25 mouse cellular contexts compared by ENCODE assay signal in the genomic region with DNA sequence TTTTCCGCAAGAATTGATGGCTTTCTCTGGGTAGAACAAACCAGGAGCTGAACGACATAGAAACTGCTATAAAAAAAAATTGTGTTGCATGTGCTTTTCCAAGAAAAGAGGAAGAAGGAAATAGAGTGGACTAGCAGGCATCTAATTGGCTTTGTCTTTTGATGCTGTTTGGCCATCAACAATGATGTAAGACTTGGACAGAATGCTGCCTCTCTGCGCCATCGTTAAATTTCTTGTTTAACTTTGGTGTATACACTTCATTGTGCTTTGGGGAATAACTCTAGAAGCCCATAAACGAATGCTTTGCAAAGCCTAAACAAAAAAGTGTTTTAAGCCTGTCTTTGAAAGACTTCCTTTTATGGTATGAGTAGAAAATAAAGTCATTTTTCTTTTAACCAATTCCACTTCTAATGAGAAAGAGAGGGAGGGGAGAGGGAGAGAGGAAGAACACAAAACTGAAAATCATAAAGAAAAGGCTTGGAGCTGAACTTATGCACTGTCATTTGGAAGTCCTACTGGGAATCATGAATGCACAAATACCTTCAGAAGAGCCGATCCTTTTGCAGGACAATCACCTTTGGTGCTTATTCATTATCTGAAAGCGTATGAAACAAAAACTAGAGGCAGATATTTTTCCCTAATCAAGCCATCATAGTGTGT. TPM values are rescaled to one million over a fixed set of nuclear protein-coding genes. Genes with fewer than 3 reads are reported as not detected.
DNase-seq lines count a peak whose midpoint lies in the region; ATAC-seq and TF ChIP-seq lines count a peak whose summit lies in the region.
"Had no signal": no experiment of that assay in that cellular context is flagged by ENCODE, and none has a peak within 500 bp of the region (broad histone marks: within the 10 kb centered on the region; RNA-seq: fewer than 3 reads in every experiment).

No protein-coding gene starts in this region.

- H3K36me3 ChIP-seq in forebrain, embryonic 11.5 days (ENCODE audit: control insufficient read depth, insufficient read depth, low read length), result no peaks in the 10 kb centered on the region
- H3K36me3 ChIP-seq in forebrain, postnatal 0 days (ENCODE audit: insufficient read depth), result no peaks in the 10 kb centered on the region
- H3K36me3 ChIP-seq in lung, embryonic 15.5 days, result no peaks in the 10 kb centered on the region
- H3K36me3 ChIP-seq in stomach, embryonic 16.5 days (ENCODE audit: control insufficient read depth, insufficient read depth, low read length), result peaks cover 3% of the 10 kb centered on the region; the same call in 1 of the 2 replicates
- no peaks in the 10 kb centered on the region for H3K36me3 ChIP-seq in stomach, postnatal 0 days (ENCODE audit: control insufficient read depth, insufficient read depth, low read length)
- no peaks in the 10 kb centered on the region for H3K36me3 ChIP-seq in neural tube, embryonic 15.5 days
- H3K36me3 ChIP-seq: embryonic facial prominence, embryonic 13.5 days; hindbrain, embryonic 12.5 days had no signal

- H3K9me3 ChIP-seq in forebrain, embryonic 11.5 days (ENCODE audit: control insufficient read depth, low read length), result no peaks in the 10 kb centered on the region
- H3K9me3 ChIP-seq in forebrain, postnatal 0 days (ENCODE audit: low read length), result no peaks in the 10 kb centered on the region
- H3K9me3 ChIP-seq in lung, embryonic 15.5 days, result no peaks in the 10 kb centered on the region
- H3K9me3 ChIP-seq in stomach, embryonic 16.5 days (replicated peaks; ENCODE audit: control insufficient read depth, low read length), result no peaks in the 10 kb centered on the region
- no peaks in the 10 kb centered on the region for H3K9me3 ChIP-seq in stomach, postnatal 0 days (ENCODE audit: control insufficient read depth, low read length)
- no peaks in the 10 kb centered on the region for H3K9me3 ChIP-seq in neural tube, embryonic 15.5 days (replicated peaks)
- H3K9me3 ChIP-seq: embryonic facial prominence, embryonic 13.5 days; heart, embryonic 10.5 days; hindbrain, embryonic 12.5 days had no signal

- TF ChIP-seq CTCF in forebrain, postnatal 0 days (IDR thresholded peaks at IDR 0.05; ENCODE audit: low read depth), result no peak
- TF ChIP-seq CTCF in stomach, postnatal 0 days (IDR thresholded peaks at IDR 0.05; ENCODE audit: low read depth), result no peak

- H3K4me1 ChIP-seq in forebrain, embryonic 11.5 days (replicated peaks; ENCODE audit: control insufficient read depth, insufficient read depth, low read length), result no peaks in the 10 kb centered on the region; the same call in 1 of the 2 replicates
- H3K4me1 ChIP-seq in forebrain, postnatal 0 days (ENCODE audit: insufficient read depth), result no peaks in the 10 kb centered on the region
- H3K4me1 ChIP-seq in lung, embryonic 15.5 days, result peaks cover 11% of the 10 kb centered on the region
- no peaks in the 10 kb centered on the region for H3K4me1 ChIP-seq in stomach, embryonic 16.5 days (ENCODE audit: control insufficient read depth, insufficient read depth, low read length)
- H3K4me1 ChIP-seq in stomach, postnatal 0 days (replicated peaks; ENCODE audit: control insufficient read depth, insufficient read depth), result no peaks in the 10 kb centered on the region
- no peaks in the 10 kb centered on the region for H3K4me1 ChIP-seq in neural tube, embryonic 15.5 days
- H3K4me1 ChIP-seq: embryonic facial prominence, embryonic 13.5 days; hindbrain, embryonic 12.5 days had no signal

- no peak for DNase-seq in forebrain, embryonic 11.5 days (ENCODE audit: low spot score)
- no peak for DNase-seq in forebrain, postnatal 0 days
- DNase-seq in lung, adult 18-20 months, result no peak
- DNase-seq in stomach, postnatal 0 days (ENCODE audit: low spot score), result no peak
- no peak for DNase-seq in retina, postnatal 1 day
- DNase-seq: adrenal gland, postnatal 14 days; cerebellum, adult 18-20 months; cerebellum, adult 9-11 months; cerebellum, postnatal 36 days; gastrocnemius, postnatal 10 days; heart, adult 18-20 months; heart, postnatal 10 days; heart, postnatal 4 days had no signal

- no peak overlapping the region for H3K4me3 ChIP-seq in forebrain, embryonic 11.5 days (ENCODE audit: low read depth, low read length)
- no peak overlapping the region for H3K4me3 ChIP-seq in forebrain, postnatal 0 days (ENCODE audit: low read depth, low read length)
- no peak overlapping the region for H3K4me3 ChIP-seq in lung, embryonic 15.5 days
- H3K4me3 ChIP-seq in stomach, embryonic 16.5 days (replicated peaks; ENCODE audit: low read length), result no peak overlapping the region
- no peak overlapping the region for H3K4me3 ChIP-seq in stomach, postnatal 0 days (ENCODE audit: low read depth, low read length)
- H3K4me3 ChIP-seq in neural tube, embryonic 15.5 days (replicated peaks), result no peak overlapping the region
- H3K4me3 ChIP-seq: embryonic facial prominence, embryonic 13.5 days; heart, embryonic 10.5 days; hindbrain, embryonic 12.5 days had no signal

- peak; percentile 59 for ATAC-seq in forebrain, embryonic 11.5 days (replicated peaks; ENCODE audit: low FRiP score)
- no peak for ATAC-seq in forebrain, postnatal 0 days
- ATAC-seq in lung, embryonic 15.5 days (ENCODE audit: borderline replicate concordance, extremely low read depth, low FRiP score, low TSS enrichment), result no peak; the same call in 1 of the 2 replicates
- no peak for ATAC-seq in stomach, embryonic 16.5 days (ENCODE audit: insufficient read depth, low FRiP score)
- no peak; the same call in 1 of the 2 replicates for ATAC-seq in stomach, postnatal 0 days (ENCODE audit: low FRiP score, low TSS enrichment)
- ATAC-seq in neural tube, embryonic 15.5 days (ENCODE audit: low FRiP score), result no peak
- ATAC-seq: hindbrain, postnatal 0 days had no signal

- no peak overlapping the region for H3K27ac ChIP-seq in forebrain, embryonic 11.5 days (ENCODE audit: low read depth, low read length)
- no peak overlapping the region for H3K27ac ChIP-seq in forebrain, postnatal 0 days (ENCODE audit: low read depth, low read length)
- 0 out of 2 replicates have a peak overlapping the region, but pooled peaks have one; percentile 30 for H3K27ac ChIP-seq in lung, embryonic 15.5 days
- peak overlapping the region; percentile 47; the same call in 1 of the 2 replicates for H3K27ac ChIP-seq in stomach, embryonic 16.5 days (ENCODE audit: low read length)
- no peak overlapping the region for H3K27ac ChIP-seq in stomach, postnatal 0 days (replicated peaks)
- H3K27ac ChIP-seq in neural tube, embryonic 15.5 days (replicated peaks), result no peak overlapping the region
- H3K27ac ChIP-seq: embryonic facial prominence, embryonic 13.5 days; heart, embryonic 10.5 days; hindbrain, embryonic 12.5 days; hindbrain, postnatal 0 days had no signal

- peak overlapping the region; percentile 13; the same call in 1 of the 2 replicates for H3K4me2 ChIP-seq in forebrain, embryonic 11.5 days (ENCODE audit: low read depth, low read length, severe bottlenecking)
- H3K4me2 ChIP-seq in forebrain, postnatal 0 days (ENCODE audit: low read depth), result no peak overlapping the region
- no peak overlapping the region for H3K4me2 ChIP-seq in lung, embryonic 15.5 days
- no peak overlapping the region for H3K4me2 ChIP-seq in stomach, embryonic 16.5 days (ENCODE audit: low read depth, low read length)
- no peak overlapping the region for H3K4me2 ChIP-seq in stomach, postnatal 0 days (replicated peaks; ENCODE audit: low read depth)
- no peak overlapping the region for H3K4me2 ChIP-seq in neural tube, embryonic 15.5 days
- H3K4me2 ChIP-seq: embryonic facial prominence, embryonic 13.5 days; hindbrain, embryonic 12.5 days had no signal

- no peak overlapping the region for H3K9ac ChIP-seq in forebrain, embryonic 11.5 days (ENCODE audit: low read length)
- no peak overlapping the region for H3K9ac ChIP-seq in forebrain, postnatal 0 days
- no peak overlapping the region for H3K9ac ChIP-seq in lung, embryonic 15.5 days
- H3K9ac ChIP-seq in stomach, embryonic 16.5 days (ENCODE audit: low read length), result no peak overlapping the region
- no peak overlapping the region for H3K9ac ChIP-seq in stomach, postnatal 0 days (ENCODE audit: low read length)
- no peak overlapping the region for H3K9ac ChIP-seq in neural tube, embryonic 15.5 days (replicated peaks)
- H3K9ac ChIP-seq: embryonic facial prominence, embryonic 13.5 days; hindbrain, embryonic 12.5 days had no signal

- no peaks in the 10 kb centered on the region for H3K27me3 ChIP-seq in forebrain, embryonic 11.5 days (ENCODE audit: control insufficient read depth, insufficient read depth, low read length)
- peaks cover 3% of the 10 kb centered on the region for H3K27me3 ChIP-seq in forebrain, postnatal 0 days (ENCODE audit: insufficient read depth, low read length)
- no peaks in the 10 kb centered on the region for H3K27me3 ChIP-seq in lung, embryonic 15.5 days
- H3K27me3 ChIP-seq in stomach, embryonic 16.5 days (ENCODE audit: control insufficient read depth, insufficient read depth, low read length), result no peaks in the 10 kb centered on the region
- H3K27me3 ChIP-seq in stomach, postnatal 0 days (ENCODE audit: control insufficient read depth, insufficient read depth, low read length), result no peaks in the 10 kb centered on the region
- H3K27me3 ChIP-seq in neural tube, embryonic 15.5 days (replicated peaks), result no peaks in the 10 kb centered on the region
- H3K27me3 ChIP-seq: embryonic facial prominence, embryonic 13.5 days; hindbrain, embryonic 12.5 days had no signal

- 38% methylated on average over 7 of the region's 7 CpGs for WGBS in forebrain, embryonic 11.5 days
- 15% methylated on average over 7 of the region's 7 CpGs for WGBS in forebrain, postnatal 0 days
- WGBS in lung, embryonic 15.5 days, result 65% methylated on average over 7 of the region's 7 CpGs
- WGBS in stomach, embryonic 16.5 days, result 67% methylated on average over 7 of the region's 7 CpGs
- 60% methylated on average over 7 of the region's 7 CpGs for WGBS in stomach, postnatal 0 days
- 54% methylated on average over 7 of the region's 7 CpGs for WGBS in neural tube, embryonic 15.5 days

- no peak for TF ChIP-seq EP300 in stomach, postnatal 0 days (optimal IDR thresholded peaks at IDR 0.05)

RNA-seq across cellular contexts. Expression of gene Pdlim3, which starts 20.5 kb away (rescaled TPM):
- 10.0 and 10.3 TPM in 2 replicates for polyA plus RNA-seq in forebrain, embryonic 11.5 days (2014; fragmentation: Nextera tagmentation; extraction: Ambion mirVana)
- total RNA-seq in forebrain, postnatal 0 days (2014; rRNA removed), result 4.2 and 4.8 TPM in 2 replicates
- 2.8 and 5.8 TPM in 2 replicates for polyA plus RNA-seq in forebrain, postnatal 0 days (2015; fragmentation: Nextera tagmentation; extraction: Ambion mirVana)
- 41.8 and 46.1 TPM in 2 replicates for polyA plus RNA-seq in lung, embryonic 15.5 days (2015; fragmentation: Nextera tagmentation; extraction: Ambion mirVana)
- 222 and 236 TPM in 2 replicates for polyA plus RNA-seq in stomach, embryonic 16.5 days (2015; fragmentation: Nextera tagmentation; extraction: Ambion mirVana)
- 253 and 256 TPM in 2 replicates for polyA plus RNA-seq in stomach, postnatal 0 days (2015; fragmentation: Nextera tagmentation; extraction: Ambion mirVana)
- 14.8 and 19.8 TPM in 2 replicates for polyA plus RNA-seq in neural tube, embryonic 15.5 days (2015; fragmentation: Nextera tagmentation; extraction: Ambion mirVana)
- total RNA-seq: MEL had no signal

RNA-seq across cellular contexts. Expression of gene Ccdc110, which starts 28.7 kb away (rescaled TPM):
- 0.23 TPM in 1 of 2 replicates, not detected in the other for polyA plus RNA-seq in forebrain, embryonic 11.5 days (2014; fragmentation: Nextera tagmentation; extraction: Ambion mirVana)
- 0.38 and 0.46 TPM in 2 replicates for total RNA-seq in forebrain, postnatal 0 days (2014; rRNA removed)
- 0.46 and 0.47 TPM in 2 replicates for polyA plus RNA-seq in forebrain, postnatal 0 days (2015; fragmentation: Nextera tagmentation; extraction: Ambion mirVana)
- not detected in 2 replicates for polyA plus RNA-seq in lung, embryonic 15.5 days (2015; fragmentation: Nextera tagmentation; extraction: Ambion mirVana)
- polyA plus RNA-seq in stomach, embryonic 16.5 days (2015; fragmentation: Nextera tagmentation; extraction: Ambion mirVana), result not detected in 2 replicates
- polyA plus RNA-seq in stomach, postnatal 0 days (2015; fragmentation: Nextera tagmentation; extraction: Ambion mirVana), result 0.11 TPM in 1 of 2 replicates, not detected in the other
- polyA plus RNA-seq in neural tube, embryonic 15.5 days (2015; fragmentation: Nextera tagmentation; extraction: Ambion mirVana), result 0.05 and 0.20 TPM in 2 replicates
- total RNA-seq: adrenal gland, adult 18-20 months; adrenal gland, postnatal 14 days; gastrocnemius, postnatal 10 days; gastrocnemius, postnatal 4 days; heart, adult 18-20 months; heart, postnatal 10 days; heart, postnatal 4 days; hindbrain, postnatal 0 days; MEL had no signal
- polyA plus RNA-seq: C2C12; embryonic facial prominence, embryonic 13.5 days; heart, embryonic 14.5 days had no signal

Comparison
In these comparisons a context has a peak if more than half of its experiments do, and no peak if none do; other contexts are left out.
1. H3K27ac ChIP-seq: peak in lung, embryonic 15.5 days (single experiment) and stomach, embryonic 16.5 days (single experiment); none in forebrain, embryonic 11.5 days (single experiment), forebrain, postnatal 0 days (single experiment), stomach, postnatal 0 days (single experiment) and neural tube, embryonic 15.5 days (single experiment).